Mouse (Mus musculus) olfactory bulb, adult 2 months (tissue): Measurements from ENCODE around the gene Trpm2.

Experiments used
- CTCF ChIP-seq: fragments of 200-500 bp; IDR thresholded peaks from 2 replicates; pipeline ENCODE4 v1.5.1; 2012; ENCODE audit warnings: low read depth, mild to moderate bottlenecking, low read length, moderate library complexity; ENCODE audit not compliant: insufficient read depth
- POLR2A ChIP-seq: fragments of 200-500 bp; IDR thresholded peaks from 2 replicates; pipeline ENCODE4 v1.6.1; 2012; ENCODE audit warnings: mild to moderate bottlenecking, low read depth, low read length, moderate library complexity; ENCODE audit not compliant: insufficient read depth

DNA sequence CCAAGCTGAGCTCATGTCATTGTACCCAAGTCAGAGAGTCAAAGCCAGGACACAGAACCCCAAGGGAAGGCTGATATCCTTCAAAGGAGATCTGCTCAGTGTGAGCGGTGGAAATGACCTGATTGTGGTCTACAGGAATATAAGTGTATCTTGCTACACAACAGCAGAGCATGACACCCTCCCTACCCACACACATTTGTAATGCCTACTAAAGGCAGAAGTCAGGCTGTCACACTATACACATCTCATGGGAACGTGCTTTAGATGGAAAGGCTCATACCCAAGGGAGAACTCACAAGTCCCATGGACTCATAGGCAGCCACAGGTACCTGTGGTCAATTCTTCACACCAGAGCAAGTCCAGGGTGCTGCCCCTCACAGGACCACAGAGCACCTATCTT lies 32.0 kb upstream of the Trpm2 start:
- TF ChIP-seq CTCF, result no peak
- TF ChIP-seq POLR2A, result no peak
